Mouse (Mus musculus): ENCODE data around the gene Dnajb14. TPM values are rescaled to one million over a fixed set of nuclear protein-coding genes. Genes with fewer than 3 reads are reported as not detected.

Gene Dnajb14
- polyA plus RNA-seq (2016; fragmentation: Nextera tagmentation; extraction: Ambion mirVana), result 4.8 and 7.0 TPM in 2 replicates

DNA sequence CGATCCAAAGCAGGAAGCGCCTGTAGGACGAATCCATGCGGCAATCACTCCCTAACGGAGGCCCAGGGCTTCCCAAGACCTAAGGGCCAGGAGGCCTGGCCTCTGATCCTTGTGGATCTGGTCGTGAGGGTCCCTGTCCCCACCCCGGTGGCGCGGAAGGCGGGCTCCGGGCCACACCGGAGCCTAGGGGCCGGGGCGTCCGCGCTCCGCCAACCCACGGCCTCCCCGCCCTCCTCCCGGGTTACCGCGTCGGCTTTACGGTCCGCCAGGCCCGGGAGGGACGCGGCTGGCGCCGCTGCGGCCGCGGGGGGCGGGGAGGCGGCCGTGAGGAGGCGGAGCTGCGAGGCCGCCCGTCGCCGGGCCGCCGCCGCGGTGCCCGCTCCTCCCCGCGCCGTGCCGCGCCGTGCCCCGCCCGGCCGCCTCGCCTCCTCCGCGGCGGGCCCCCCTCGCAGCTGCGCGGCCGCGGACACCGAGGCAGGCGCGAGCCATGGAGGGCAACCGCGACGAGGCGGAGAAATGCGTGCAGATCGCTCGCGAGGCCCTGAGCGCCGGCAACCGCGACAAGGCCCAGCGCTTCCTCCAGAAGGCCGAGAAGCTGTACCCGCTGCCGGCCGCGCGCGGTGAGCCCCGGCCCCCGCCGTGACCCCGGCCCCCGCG is at the start of gene Dnajb14:
Dnajb14 (plus strand) TSS at position 239 of the 657 bp plus-strand sequence.
- H3K27me3 ChIP-seq (ENCODE audit: low read depth, poor library complexity, severe bottlenecking), result no peaks in the 10 kb centered on the region
- under 1% methylated on average over 84 of the region's 94 CpGs for WGBS
- peak; percentile 80 for DNase-seq (ENCODE audit: low spot score)

GRCm38 (mm10) chr3:137818713-137819112 is 48.8 kb upstream of the Dnajb14 start:
- H3K27ac ChIP-seq (replicated peaks), result no peak overlapping the region
- H3K9me3 ChIP-seq (replicated peaks), result no peaks in the 10 kb centered on the region
- no peak overlapping the region for H3K4me3 ChIP-seq
- H3K4me1 ChIP-seq, result peaks cover 13% of the 10 kb centered on the region
- no peaks in the 10 kb centered on the region for H3K27me3 ChIP-seq (ENCODE audit: low read depth, poor library complexity, severe bottlenecking)
- H3K36me3 ChIP-seq, result no peaks in the 10 kb centered on the region
- no peak for DNase-seq (ENCODE audit: low spot score)
- 21% methylated on average over 4 of the region's 4 CpGs for WGBS

More for the DNA sequence above, at the start of gene Dnajb14:
- Histone ChIP-seq H3K36me3 (peaks cover 12% of the 10 kb centered on the region), H3K4me1 (peaks cover 38% of the 10 kb centered on the region), H3K9me3 (replicated peaks) (no peaks in the 10 kb centered on the region), H3K4me3 (peak within 1 kb of the TSS; percentile 84), H3K27ac (replicated peaks) (peak within 1 kb of the TSS; percentile 97)

DNA sequence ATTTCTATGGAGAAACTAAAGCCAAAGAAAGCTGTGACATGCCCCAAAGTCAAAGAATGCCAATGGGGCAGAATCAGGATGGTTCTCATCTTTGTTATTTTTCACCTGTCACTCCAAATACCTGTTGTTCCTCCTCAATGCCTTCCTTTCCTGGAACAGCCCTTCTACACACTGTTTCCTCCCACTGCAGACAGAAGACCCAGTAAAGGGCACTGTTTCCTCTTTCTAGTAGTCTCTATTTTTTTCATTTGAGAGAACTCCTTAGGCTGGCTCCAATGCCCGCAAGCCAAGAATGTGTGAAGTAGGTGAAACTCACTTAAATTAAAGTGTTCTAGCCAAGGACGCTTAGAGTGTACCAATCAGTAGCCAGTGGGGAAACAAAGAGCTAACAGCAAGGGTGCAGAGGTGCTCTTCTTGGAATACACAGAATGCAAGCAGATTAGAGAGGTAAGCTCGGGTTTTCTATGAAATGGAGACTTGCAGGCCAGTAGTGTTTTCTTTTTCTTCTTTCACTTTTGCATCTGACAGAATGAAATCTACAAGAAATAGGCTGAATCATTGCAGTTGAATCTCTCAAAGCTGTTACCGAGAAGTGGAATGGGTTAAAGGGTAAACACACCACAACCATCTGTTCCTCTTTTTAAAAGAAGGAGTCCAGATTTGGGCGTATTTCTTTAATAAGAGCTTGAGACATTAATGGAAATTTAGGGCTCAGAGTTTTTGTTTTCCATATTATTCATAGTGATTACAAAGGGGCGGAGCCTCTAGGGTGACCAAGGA is 46.6 kb upstream of the Dnajb14 start:
- H3K9me3 ChIP-seq (replicated peaks), result peaks cover 5% of the 10 kb centered on the region; the same call in 1 of the 2 replicates
- DNase-seq (ENCODE audit: low spot score), result no peak
- 79% methylated on average over 6 of the region's 6 CpGs for WGBS
- no peaks in the 10 kb centered on the region for H3K36me3 ChIP-seq
- H3K4me1 ChIP-seq, result peaks cover 13% of the 10 kb centered on the region
- no peaks in the 10 kb centered on the region for H3K27me3 ChIP-seq (ENCODE audit: low read depth, poor library complexity, severe bottlenecking)
- no peak overlapping the region for H3K27ac ChIP-seq (replicated peaks)
- H3K4me3 ChIP-seq, result no peak overlapping the region

- DNase-seq (ENCODE audit: low spot score), result no peak
- Histone ChIP-seq H3K27me3 (ENCODE audit: low read depth, poor library complexity, severe bottlenecking) (no peaks in the 10 kb centered on the region), H3K36me3 (no peaks in the 10 kb centered on the region), H3K4me3 (no peak overlapping the region), H3K9me3 (replicated peaks) (peaks cover 5% of the 10 kb centered on the region; the same call in 1 of the 2 replicates), H3K27ac (replicated peaks) (no peak overlapping the region), H3K4me1 (peaks cover 23% of the 10 kb centered on the region)
- WGBS, result 93% methylated on average over 3 of the region's 3 CpGs
Observed at GRCm38 (mm10) chr3:137823317-137823716, 44.2 kb upstream of the Dnajb14 start.

DNA sequence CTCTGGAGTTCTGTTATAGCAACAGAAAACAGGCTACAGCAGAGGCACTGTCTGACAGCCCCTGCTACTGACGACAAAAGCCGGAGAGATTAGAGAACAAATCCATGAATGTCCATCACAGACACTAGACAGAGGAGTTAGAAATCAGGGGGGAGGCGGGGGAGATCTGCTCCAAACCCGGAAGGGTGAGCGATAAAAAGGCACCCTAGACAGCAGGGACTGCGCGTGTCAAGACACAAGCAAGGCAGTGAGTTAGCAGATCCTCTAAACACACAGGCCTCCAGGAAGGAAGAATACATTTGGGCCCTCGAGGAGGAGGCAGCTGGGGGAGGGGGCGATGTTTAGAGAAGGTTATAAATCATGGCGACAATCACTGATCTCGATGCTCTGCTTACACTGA is 39.8 kb upstream of the Dnajb14 start:
- Histone ChIP-seq H3K4me3 (no peak overlapping the region), H3K4me1 (peaks cover 12% of the 10 kb centered on the region), H3K36me3 (no peaks in the 10 kb centered on the region), H3K9me3 (replicated peaks) (peaks cover 5% of the 10 kb centered on the region; the same call in 1 of the 2 replicates), H3K27ac (replicated peaks) (peak overlapping the region; percentile 57), H3K27me3 (ENCODE audit: low read depth, poor library complexity, severe bottlenecking) (no peaks in the 10 kb centered on the region)
- no peak for DNase-seq (ENCODE audit: low spot score)
- WGBS, result 57% methylated on average over 11 of the region's 11 CpGs

DNA sequence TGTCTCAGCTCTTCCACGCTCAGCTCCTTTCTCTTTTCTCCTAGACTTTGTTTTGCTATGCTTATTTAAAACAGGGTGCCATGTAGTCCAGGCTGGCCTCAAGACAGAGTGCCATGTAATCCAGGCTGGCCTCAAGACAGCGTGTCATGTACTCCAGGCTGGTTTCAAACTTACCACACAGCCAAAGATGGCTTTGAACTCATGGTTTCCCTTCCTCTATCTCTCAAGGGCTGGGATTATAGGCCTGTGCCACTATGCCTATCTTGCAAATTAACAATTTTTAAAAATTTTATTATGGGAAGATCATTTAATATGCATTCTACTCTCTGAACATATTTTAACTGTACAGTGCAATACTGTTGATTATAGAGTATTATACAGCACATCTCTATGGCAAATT is 36.3 kb upstream of the Dnajb14 start:
- no peak overlapping the region for H3K27ac ChIP-seq (replicated peaks)
- no peak for DNase-seq (ENCODE audit: low spot score)
- 89% methylated on average over 2 of the region's 2 CpGs for WGBS
- no peaks in the 10 kb centered on the region for H3K36me3 ChIP-seq
- no peak overlapping the region for H3K4me3 ChIP-seq
- H3K4me1 ChIP-seq, result peaks cover 12% of the 10 kb centered on the region
- H3K27me3 ChIP-seq (ENCODE audit: low read depth, poor library complexity, severe bottlenecking), result no peaks in the 10 kb centered on the region
- no peaks in the 10 kb centered on the region for H3K9me3 ChIP-seq (replicated peaks)

GRCm38 (mm10) chr3:137833128-137833527 is 34.3 kb upstream of the Dnajb14 start:
- Histone ChIP-seq H3K4me3 (no peak overlapping the region), H3K9me3 (replicated peaks) (no peaks in the 10 kb centered on the region), H3K27ac (replicated peaks) (no peak overlapping the region), H3K27me3 (ENCODE audit: low read depth, poor library complexity, severe bottlenecking) (no peaks in the 10 kb centered on the region), H3K4me1 (peaks cover 3% of the 10 kb centered on the region; the same call in 1 of the 2 replicates), H3K36me3 (no peaks in the 10 kb centered on the region)
- DNase-seq (ENCODE audit: low spot score), result no peak

DNA sequence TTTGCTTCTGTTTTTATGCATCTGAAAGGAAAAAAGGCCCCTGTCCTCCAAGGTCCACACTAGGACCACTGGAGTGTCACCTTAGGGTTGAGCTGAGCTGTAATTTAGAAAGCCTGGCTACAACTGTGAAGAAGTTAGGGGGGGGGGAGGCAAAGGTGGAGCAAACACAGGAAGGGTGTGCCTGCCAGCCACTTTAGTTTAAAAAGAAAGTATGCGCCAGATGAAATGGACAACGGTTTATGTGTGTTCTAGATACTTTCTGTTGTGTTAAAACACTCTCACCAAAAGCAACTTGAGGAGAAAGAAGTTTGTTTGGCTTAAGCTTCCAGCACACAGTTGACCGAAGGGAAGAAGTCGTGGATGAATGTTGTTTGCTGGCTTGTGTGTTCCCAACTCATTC is 33.8 kb upstream of the Dnajb14 start:
- peaks cover 3% of the 10 kb centered on the region; the same call in 1 of the 2 replicates for H3K4me1 ChIP-seq
- H3K27me3 ChIP-seq (ENCODE audit: low read depth, poor library complexity, severe bottlenecking), result no peaks in the 10 kb centered on the region
- H3K36me3 ChIP-seq, result no peaks in the 10 kb centered on the region
- no peak overlapping the region for H3K27ac ChIP-seq (replicated peaks)
- no peak overlapping the region for H3K4me3 ChIP-seq
- H3K9me3 ChIP-seq (replicated peaks), result no peaks in the 10 kb centered on the region
- WGBS, result 84% methylated on average over 4 of the region's 4 CpGs
- DNase-seq (ENCODE audit: low spot score), result no peak

DNA sequence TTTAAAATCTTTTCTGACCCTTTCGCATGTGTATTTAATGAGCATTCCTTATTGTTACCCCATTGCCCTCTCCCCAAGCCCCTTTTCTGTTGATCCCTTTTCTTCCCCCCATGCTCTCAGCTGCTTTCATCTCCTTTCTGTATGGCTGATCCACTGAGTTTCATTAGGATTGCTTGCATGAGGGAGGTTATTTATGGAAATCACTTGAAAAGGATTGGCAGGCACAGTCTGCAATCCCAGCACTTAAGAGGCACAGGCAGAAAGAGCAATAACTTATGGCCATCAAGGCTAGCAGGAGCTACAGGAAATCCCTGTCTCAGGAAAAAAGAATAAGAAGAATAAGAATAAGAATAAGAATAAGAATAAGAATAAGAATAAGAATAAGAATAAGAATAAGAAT is 30.9 kb upstream of the Dnajb14 start:
- WGBS, result 85% methylated on average over 1 of the region's 1 CpGs
- H3K9me3 ChIP-seq (replicated peaks), result no peaks in the 10 kb centered on the region
- H3K27me3 ChIP-seq (ENCODE audit: low read depth, poor library complexity, severe bottlenecking), result no peaks in the 10 kb centered on the region
- no peak for DNase-seq (ENCODE audit: low spot score)
- H3K4me1 ChIP-seq, result peaks cover 3% of the 10 kb centered on the region; the same call in 1 of the 2 replicates
- no peaks in the 10 kb centered on the region for H3K36me3 ChIP-seq
- no peak overlapping the region for H3K27ac ChIP-seq (replicated peaks)
- no peak overlapping the region for H3K4me3 ChIP-seq

DNA sequence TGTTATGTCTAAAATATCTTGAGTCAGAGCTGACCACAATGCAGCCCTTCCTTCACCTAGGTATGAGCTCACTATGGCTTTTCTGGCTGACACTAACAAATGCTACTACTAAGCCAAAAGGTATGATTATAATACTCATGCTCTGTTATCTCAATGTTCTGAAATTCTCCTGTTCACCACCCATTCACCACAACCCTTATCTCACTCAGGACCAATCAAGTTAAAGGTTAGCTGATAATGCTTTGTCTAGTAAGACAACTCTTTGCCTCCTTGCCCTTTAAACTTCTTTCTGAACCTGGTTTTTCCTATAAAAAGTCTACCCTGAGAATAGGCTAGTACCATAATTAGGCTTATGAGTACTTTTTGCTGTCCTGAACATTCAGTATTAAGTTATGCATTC is 29.3 kb upstream of the Dnajb14 start:
- Histone ChIP-seq H3K36me3 (no peaks in the 10 kb centered on the region), H3K4me3 (no peak overlapping the region), H3K27ac (replicated peaks) (no peak overlapping the region), H3K4me1 (peaks cover 3% of the 10 kb centered on the region; the same call in 1 of the 2 replicates), H3K9me3 (replicated peaks) (no peaks in the 10 kb centered on the region), H3K27me3 (ENCODE audit: low read depth, poor library complexity, severe bottlenecking) (no peaks in the 10 kb centered on the region)
- no peak for DNase-seq (ENCODE audit: low spot score)

GRCm38 (mm10) chr3:137842944-137843343 is 24.5 kb upstream of the Dnajb14 start:
- Histone ChIP-seq H3K9me3 (replicated peaks) (no peaks in the 10 kb centered on the region), H3K4me3 (no peak overlapping the region), H3K36me3 (no peaks in the 10 kb centered on the region), H3K4me1 (peaks cover 4% of the 10 kb centered on the region), H3K27me3 (ENCODE audit: low read depth, poor library complexity, severe bottlenecking) (no peaks in the 10 kb centered on the region), H3K27ac (replicated peaks) (no peak overlapping the region)
- 92% methylated on average over 1 of the region's 1 CpGs for WGBS
- no peak for DNase-seq (ENCODE audit: low spot score)

GRCm38 (mm10) chr3:137844263-137844662 is 23.2 kb upstream of the Dnajb14 start:
- H3K36me3 ChIP-seq, result no peaks in the 10 kb centered on the region
- H3K4me1 ChIP-seq, result peaks cover 8% of the 10 kb centered on the region
- 94% methylated on average over 3 of the region's 3 CpGs for WGBS
- no peaks in the 10 kb centered on the region for H3K9me3 ChIP-seq (replicated peaks)
- DNase-seq (ENCODE audit: low spot score), result no peak
- H3K4me3 ChIP-seq, result no peak overlapping the region
- H3K27ac ChIP-seq (replicated peaks), result no peak overlapping the region
- H3K27me3 ChIP-seq (ENCODE audit: low read depth, poor library complexity, severe bottlenecking), result no peaks in the 10 kb centered on the region

DNA sequence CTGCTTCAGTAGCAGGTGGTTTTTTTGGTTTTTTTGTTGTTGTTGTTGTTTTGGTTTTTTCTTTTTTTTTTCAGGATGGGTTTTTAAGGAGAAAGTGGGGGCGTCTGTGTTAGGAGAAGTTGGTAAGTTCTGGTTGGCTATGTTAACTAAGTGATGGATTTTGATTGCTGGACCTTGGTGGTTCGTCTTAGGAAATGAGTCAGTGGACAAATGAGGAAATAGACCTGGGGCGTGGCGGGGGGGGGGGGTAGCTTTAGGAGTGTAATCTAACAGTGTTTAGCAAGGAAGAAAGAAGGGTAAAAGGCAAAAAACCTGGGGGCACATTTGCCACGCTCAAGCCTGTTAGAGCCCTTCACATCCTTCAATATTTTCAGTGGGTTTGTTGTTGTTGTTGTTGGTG is 20.9 kb upstream of the Dnajb14 start:
- Histone ChIP-seq H3K27me3 (ENCODE audit: low read depth, poor library complexity, severe bottlenecking) (no peaks in the 10 kb centered on the region), H3K36me3 (no peaks in the 10 kb centered on the region), H3K27ac (replicated peaks) (no peak overlapping the region), H3K9me3 (replicated peaks) (no peaks in the 10 kb centered on the region), H3K4me3 (no peak overlapping the region), H3K4me1 (peaks cover 8% of the 10 kb centered on the region)
- 94% methylated on average over 5 of the region's 5 CpGs for WGBS
- DNase-seq (ENCODE audit: low spot score), result no peak

All from midbrain, embryonic 10.5 days (tissue).